Mouse (Mus musculus): ENCODE data around the gene Rnf187. TPM values are rescaled to one million over a fixed set of nuclear protein-coding genes. Genes with fewer than 3 reads are reported as not detected.
A peak's percentile ranks its signal among the peaks of the same experiment; 100 is the strongest.

Gene Rnf187
- total and polyA plus RNA-seq, 3 experiments = 280 to 3,830 (median 337) TPM

DNA sequence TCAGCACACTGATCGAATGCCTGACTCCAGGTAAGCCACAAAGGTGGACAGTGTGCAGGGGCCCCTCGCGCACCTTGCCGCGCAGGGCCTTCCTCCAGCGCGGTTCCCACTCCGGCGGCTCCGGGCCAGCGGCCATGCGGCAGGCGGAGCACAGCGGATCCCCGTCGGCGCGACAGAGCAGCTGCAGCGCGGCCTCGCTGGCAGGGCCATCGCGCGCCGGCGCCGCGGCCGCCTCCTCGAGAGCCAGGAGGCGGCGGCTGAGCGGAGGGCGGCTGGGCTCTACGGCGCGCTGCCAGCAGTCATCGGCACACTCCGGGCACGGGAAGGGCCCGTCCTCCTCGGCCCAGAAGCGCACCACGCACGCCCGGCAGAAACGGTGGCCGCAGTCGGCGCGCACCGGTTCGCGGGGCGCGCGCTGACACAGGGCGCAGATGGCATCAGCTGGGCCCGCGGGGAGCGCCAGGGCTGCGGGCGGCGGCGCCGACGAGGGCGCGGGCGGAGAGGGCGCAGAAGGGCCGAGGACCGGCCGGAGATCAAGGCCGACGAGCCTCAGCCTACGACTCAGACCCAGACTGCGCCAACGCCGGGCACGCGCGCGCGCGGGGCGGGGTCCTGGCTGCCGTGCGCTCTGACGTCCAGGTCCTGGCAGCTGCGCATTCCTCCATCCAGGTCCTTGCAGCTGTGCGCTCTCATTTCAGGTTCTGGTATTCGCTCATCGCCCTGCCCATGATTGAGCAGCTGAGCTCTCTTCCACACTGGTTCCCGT is at the start of gene Rnf187 (continued):
- TF ChIP-seq MAZ (IDR thresholded peaks at IDR 0.05; ENCODE audit: low read depth, low read length) (peak; percentile 31; the same call in 1 of the 2 replicates), ZKSCAN1 (IDR thresholded peaks at IDR 0.05; ENCODE audit: low read depth, low read length) (no peak), MEF2A (IDR thresholded peaks at IDR 0.05; ENCODE audit: extremely low read depth, insufficient replicate concordance, low read depth, low read length, poor library complexity, severe bottlenecking) (no peak)

DNA sequence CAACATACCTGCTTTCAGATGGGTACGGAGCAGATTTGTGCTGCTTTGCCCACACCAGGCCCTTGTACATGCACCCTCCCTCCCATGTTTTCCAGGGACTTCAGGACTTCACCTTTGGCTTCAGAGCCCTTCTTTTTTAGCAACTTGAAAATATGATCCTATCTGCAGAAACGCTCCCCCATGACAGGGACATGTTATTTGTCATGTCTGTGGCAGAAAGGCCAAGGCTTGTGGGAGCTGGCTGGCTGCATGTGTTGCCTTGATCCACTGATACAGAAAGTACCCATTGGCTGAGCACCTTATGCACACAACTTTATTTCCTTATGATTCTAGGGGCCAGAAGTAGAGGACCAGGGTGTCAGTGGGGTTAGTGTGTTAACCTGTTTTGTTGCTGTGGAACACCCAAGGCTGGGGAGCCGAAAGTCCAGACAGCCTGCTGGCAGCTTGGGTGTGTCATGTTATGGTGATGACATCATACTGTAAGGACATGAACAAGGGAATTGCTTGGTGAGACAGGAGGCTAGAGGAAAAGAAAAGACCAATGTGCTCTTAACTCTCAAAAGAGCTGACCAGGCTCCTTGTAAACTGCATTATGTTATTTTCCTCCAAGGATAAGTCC is 46.7 kb upstream of the Rnf187 start:
- Histone ChIP-seq H3K36me3 (ENCODE audit: control insufficient read depth in 1 of 2, insufficient read depth in 2 of 2, low read length in 2 of 2) (peaks cover 7 to 17% of the 10 kb centered on the region in 2 experiments), H3K79me2 (ENCODE audit: control insufficient read depth, insufficient read depth, low read length, poor library complexity) (peaks cover 8% of the 10 kb centered on the region), H3K9ac (ENCODE audit: control insufficient read depth, low read depth, low read length, poor library complexity, severe bottlenecking) (no peak overlapping the region), H3K27ac (ENCODE audit: control insufficient read depth, low read depth, low read length) (no peak overlapping the region), H3K4me1 (ENCODE audit: control insufficient read depth in 1 of 2, insufficient read depth in 2 of 2, low read length in 2 of 2) (peaks cover 0 to 4% of the 10 kb centered on the region in 2 experiments; a peak in 3 of 4 replicates), H3K27me3 (ENCODE audit: control insufficient read depth in 1 of 2, insufficient read depth in 2 of 2, low read length in 2 of 2) (no peaks in the 10 kb centered on the region), H3K4me3 (ENCODE audit: control insufficient read depth in 1 of 2, insufficient read depth in 1 of 2, low read depth in 2 of 2, low read length in 2 of 2) (no peak overlapping the region), H3K9me3 (replicated peaks; ENCODE audit: insufficient read depth, low read length) (no peaks in the 10 kb centered on the region)
- no peak for TF ChIP-seq MAZ (IDR thresholded peaks at IDR 0.05; ENCODE audit: low read depth, low read length)
- TF ChIP-seq E2F4 (IDR thresholded peaks at IDR 0.05; ENCODE audit: borderline replicate concordance, low read depth, low read length) = no peak
- TF ChIP-seq NRF1 (IDR thresholded peaks at IDR 0.05; ENCODE audit: insufficient read depth, low read depth, low read length, poor library complexity, severe bottlenecking) = no peak
- TF ChIP-seq USF1 (IDR thresholded peaks at IDR 0.05; ENCODE audit: low read depth, low read length) = no peak
- no peak for TF ChIP-seq RAD21 (IDR thresholded peaks at IDR 0.05; ENCODE audit: low read depth, low read length)
- TF ChIP-seq TBP (IDR thresholded peaks at IDR 0.05; ENCODE audit: low read depth, low read length) = no peak
- no peak for TF ChIP-seq POLR2AphosphoS5 (IDR thresholded peaks at IDR 0.05; ENCODE audit: borderline replicate concordance, low read depth, low read length)
- TF ChIP-seq UBTF (IDR thresholded peaks at IDR 0.05; ENCODE audit: borderline replicate concordance, insufficient read depth, low read depth, low read length) = no peak
- DNase-seq (ENCODE audit: low read depth, low spot score) = no peak

DNA sequence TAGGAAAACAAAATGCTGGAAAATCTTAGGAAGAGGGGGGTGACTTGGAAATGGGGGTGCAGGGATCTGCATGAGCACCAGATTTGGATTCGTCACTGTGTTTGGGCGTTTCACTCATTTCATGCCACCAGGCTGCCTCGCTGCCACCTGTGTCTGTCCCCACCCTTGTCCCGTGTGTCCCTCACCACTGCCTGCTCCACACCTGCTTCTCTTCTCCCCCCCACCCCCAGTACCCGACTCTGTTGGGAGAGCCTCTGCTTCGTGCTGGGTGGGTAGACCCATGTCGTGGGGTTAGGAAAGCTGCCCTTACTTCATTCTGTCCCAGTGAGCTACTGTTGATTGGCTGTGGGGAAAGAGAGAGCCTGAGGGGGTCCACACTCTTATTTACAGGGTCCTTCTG is 45.9 kb upstream of the Rnf187 start:
- Histone ChIP-seq H3K27ac (ENCODE audit: control insufficient read depth, low read depth, low read length) (no peak overlapping the region), H3K36me3 (ENCODE audit: control insufficient read depth in 1 of 2, insufficient read depth in 2 of 2, low read length in 2 of 2) (peaks cover 11 to 17% of the 10 kb centered on the region in 2 experiments), H3K4me1 (ENCODE audit: control insufficient read depth in 1 of 2, insufficient read depth in 2 of 2, low read length in 2 of 2) (peaks cover 4 to 6% of the 10 kb centered on the region in 2 experiments; a peak in 3 of 4 replicates), H3K9me3 (replicated peaks; ENCODE audit: insufficient read depth, low read length) (no peaks in the 10 kb centered on the region), H3K79me2 (ENCODE audit: control insufficient read depth, insufficient read depth, low read length, poor library complexity) (peaks cover 16% of the 10 kb centered on the region), H3K27me3 (ENCODE audit: control insufficient read depth in 1 of 2, insufficient read depth in 2 of 2, low read length in 2 of 2) (no peaks in the 10 kb centered on the region), H3K9ac (ENCODE audit: control insufficient read depth, low read depth, low read length, poor library complexity, severe bottlenecking) (no peak overlapping the region), H3K4me3 (ENCODE audit: control insufficient read depth in 1 of 2, insufficient read depth in 1 of 2, low read depth in 2 of 2, low read length in 2 of 2) (no peak overlapping the region)
- DNase-seq (ENCODE audit: low read depth, low spot score) = no peak
- TF ChIP-seq MXI1 (IDR thresholded peaks at IDR 0.05; ENCODE audit: low read depth, low read length) (no peak), KAT2A (conservative IDR thresholded peaks at IDR 0.05; ENCODE audit: low read depth, low read length) (no peak), ELF1 (IDR thresholded peaks at IDR 0.05; ENCODE audit: low read depth, low read length) (no peak), MAX (IDR thresholded peaks at IDR 0.05; ENCODE audit: low read length) (no peak), CTCF (IDR thresholded peaks at IDR 0.05 in 2 of 3, conservative IDR thresholded peaks at IDR 0.05 in 1 of 3; ENCODE audit: control insufficient read depth in 1 of 3, insufficient read depth in 1 of 3, low read depth in 2 of 3, low read length in 3 of 3, poor library complexity in 1 of 3, severe bottlenecking in 1 of 3) (no peak), TCF12 (IDR thresholded peaks at IDR 0.05; ENCODE audit: low read depth, low read length) (no peak), ZMIZ1 (IDR thresholded peaks at IDR 0.05; ENCODE audit: low read depth, low read length) (no peak), GABPA (IDR thresholded peaks at IDR 0.05; ENCODE audit: low read depth, low read length) (no peak), USF2 (IDR thresholded peaks at IDR 0.05; ENCODE audit: borderline replicate concordance in 1 of 2, insufficient read depth in 1 of 2, low read depth in 1 of 2, low read length in 2 of 2) (no peak), SMC3 (IDR thresholded peaks at IDR 0.05; ENCODE audit: low read depth, low read length) (no peak), RAD21 (IDR thresholded peaks at IDR 0.05; ENCODE audit: low read depth, low read length) (no peak), ZC3H11A (IDR thresholded peaks at IDR 0.05; ENCODE audit: low read depth, low read length) (no peak), POLR2AphosphoS2 (IDR thresholded peaks at IDR 0.05; ENCODE audit: low read length) (no peak), NELFE (IDR thresholded peaks at IDR 0.05; ENCODE audit: low read depth, low read length) (no peak), CHD1 (IDR thresholded peaks at IDR 0.05; ENCODE audit: low read depth, low read length) (no peak), NRF1 (IDR thresholded peaks at IDR 0.05; ENCODE audit: insufficient read depth, low read depth, low read length, poor library complexity, severe bottlenecking) (no peak), BHLHE40 (IDR thresholded peaks at IDR 0.05; ENCODE audit: borderline replicate concordance, low read depth, low read length) (no peak), TAL1 (IDR thresholded peaks at IDR 0.05; ENCODE audit: low read length) (no peak)

Data from MEL (cell line).